Mouse (Mus musculus) hindbrain, embryonic 13.5 days (tissue): ENCODE data around the gene Cd164l2. TPM values are rescaled to one million over a fixed set of nuclear protein-coding genes. Genes with fewer than 3 reads are reported as not detected.
A peak's percentile ranks its signal among the peaks of the same experiment; 100 is the strongest.

Source experiments
- ATAC-seq: fragments of 200-750 bp; cut with Nextera tagmentation; 2 replicates; pipeline ENCODE4 v1.8.0; 2017; ENCODE audit warnings: moderate TSS enrichment; ENCODE audit not compliant: low FRiP score
- H3K27ac ChIP-seq: fragments of 300-500 bp; sonication (generic); 2 replicates; pipeline ENCODE4 v1.5.1; 2015; ENCODE audit warnings: inconsistent platforms, mild to moderate bottlenecking, moderate library complexity
- H3K27me3 ChIP-seq: fragments of 300-500 bp; sonication (generic); 2 replicates; pipeline ENCODE4 v1.6.1; 2015; ENCODE audit warnings: mild to moderate bottlenecking, inconsistent platforms
- H3K36me3 ChIP-seq: fragments of 300-500 bp; sonication (generic); 2 replicates; pipeline ENCODE4 v1.6.1; 2015; ENCODE audit warnings: mild to moderate bottlenecking, inconsistent platforms
- H3K4me1 ChIP-seq: fragments of 300-500 bp; sonication (generic); replicated peaks from 2 replicates; pipeline ENCODE4 v1.6.1; 2015; ENCODE audit warnings: inconsistent platforms
- H3K4me2 ChIP-seq: fragments of 300-500 bp; sonication (generic); 2 replicates; pipeline ENCODE4 v1.6.1; 2015; ENCODE audit warnings: inconsistent platforms, mild to moderate bottlenecking, moderate library complexity
- H3K4me3 ChIP-seq: fragments of 300-500 bp; sonication (generic); 2 replicates; pipeline ENCODE4 v1.5.1; 2015; ENCODE audit warnings: mild to moderate bottlenecking, inconsistent platforms
- H3K9ac ChIP-seq: fragments of 300-500 bp; sonication (generic); 2 replicates; pipeline ENCODE4 v1.6.1; 2015; ENCODE audit warnings: mild to moderate bottlenecking, inconsistent platforms
- H3K9me3 ChIP-seq: fragments of 300-500 bp; sonication (generic); 2 replicates; pipeline ENCODE4 v1.6.1; 2016; ENCODE audit warnings: inconsistent platforms
- WGBS: fragments of 180-500 bp; shearing (Covaris S2); methylation state at CpG from one replicate; pipeline ENCODE4 v1.1.7; 2015; 5-methylcytosine and 5-hydroxymethylcytosine counted together
- polyA plus RNA-seq: library from polyadenylated mRNA; unstranded; fragments of >200 nt; fragmentation: Nextera tagmentation; extraction: Ambion mirVana; gene quantifications from 2 replicates; pipeline ENCODE4 v1.2.1, GENCODE M21; 2015

Cd164l2 gene
- polyA plus RNA-seq, 1 experiment from 2014 or later: 0.78 TPM

DNA sequence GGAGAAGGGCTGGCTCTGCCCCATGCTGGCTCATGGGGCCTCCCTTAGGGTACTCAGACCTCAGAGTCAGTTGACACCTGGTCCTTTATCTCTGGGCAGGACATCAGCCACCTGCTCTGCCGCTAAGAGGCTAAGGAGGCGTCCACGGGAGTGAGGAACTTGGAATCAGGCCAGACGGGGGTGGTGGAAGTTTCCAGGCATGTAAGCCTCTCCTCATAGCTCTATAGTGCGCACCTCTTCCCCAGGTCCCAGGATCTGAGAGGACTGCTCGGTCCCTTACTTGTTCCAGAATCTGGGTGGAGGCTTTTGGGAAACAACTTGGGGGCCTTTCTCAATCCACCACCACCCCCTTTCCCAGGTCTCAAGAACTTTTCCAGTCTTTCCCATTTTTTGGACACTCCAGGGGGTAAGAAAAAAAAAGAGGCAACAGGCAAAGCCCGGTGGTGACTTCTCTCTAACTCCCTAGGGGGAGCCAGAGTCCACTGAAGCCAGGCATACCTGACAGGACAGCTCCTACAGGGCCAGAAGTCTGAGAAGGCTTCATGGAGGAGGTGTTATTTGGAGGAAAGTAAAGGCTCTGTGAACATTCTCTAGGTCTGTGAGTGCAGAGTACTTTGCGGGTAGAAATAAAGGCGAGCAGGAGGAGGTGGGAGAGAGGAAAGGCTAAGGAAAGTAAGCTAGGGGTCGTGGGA lies 21.5 kb downstream of the Cd164l2 start:
- Histone ChIP-seq H3K27ac (no peak overlapping the region), H3K4me3 (no peak overlapping the region), H3K4me1 (0 out of 2 replicates have a peak, but pooled peaks cover 4% of the 10 kb centered on the region), H3K36me3 (no peaks in the 10 kb centered on the region), H3K9ac (no peak overlapping the region), H3K9me3 (no peaks in the 10 kb centered on the region), H3K4me2 (no peak overlapping the region), H3K27me3 (peaks cover 26% of the 10 kb centered on the region; the same call in 1 of the 2 replicates)
- no peak for ATAC-seq
- 49% methylated on average over 10 of the region's 10 CpGs for WGBS

DNA sequence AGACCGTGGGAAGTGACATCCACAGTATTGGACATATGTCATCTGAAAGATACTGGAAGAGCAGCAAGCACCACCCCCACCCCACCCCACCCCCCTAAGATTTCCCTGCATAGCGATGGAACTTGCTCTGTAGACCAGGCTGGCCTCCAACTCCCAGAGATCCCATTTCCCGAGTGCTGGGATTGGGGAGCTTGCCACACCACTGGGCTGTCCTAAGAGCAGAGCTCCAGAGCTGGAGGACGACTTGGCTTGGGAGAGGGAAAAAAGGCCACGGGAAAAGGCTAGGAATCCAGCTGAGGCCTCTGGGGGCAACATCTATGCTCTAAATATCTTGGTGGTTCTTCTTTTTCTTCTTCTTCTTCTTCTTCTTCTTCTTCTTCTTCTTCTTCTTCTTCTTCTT lies 22.8 kb downstream of the Cd164l2 start:
- H3K27ac ChIP-seq: no peak overlapping the region
- ATAC-seq: no peak
- H3K4me3 ChIP-seq: no peak overlapping the region
- peaks cover 38% of the 10 kb centered on the region for H3K27me3 ChIP-seq
- 0 out of 2 replicates have a peak, but pooled peaks cover 3% of the 10 kb centered on the region for H3K4me1 ChIP-seq
- no peak overlapping the region for H3K9ac ChIP-seq
- no peak overlapping the region for H3K4me2 ChIP-seq
- H3K36me3 ChIP-seq: no peaks in the 10 kb centered on the region
- H3K9me3 ChIP-seq: no peaks in the 10 kb centered on the region
- 66% methylated on average over 5 of the region's 5 CpGs for WGBS

DNA sequence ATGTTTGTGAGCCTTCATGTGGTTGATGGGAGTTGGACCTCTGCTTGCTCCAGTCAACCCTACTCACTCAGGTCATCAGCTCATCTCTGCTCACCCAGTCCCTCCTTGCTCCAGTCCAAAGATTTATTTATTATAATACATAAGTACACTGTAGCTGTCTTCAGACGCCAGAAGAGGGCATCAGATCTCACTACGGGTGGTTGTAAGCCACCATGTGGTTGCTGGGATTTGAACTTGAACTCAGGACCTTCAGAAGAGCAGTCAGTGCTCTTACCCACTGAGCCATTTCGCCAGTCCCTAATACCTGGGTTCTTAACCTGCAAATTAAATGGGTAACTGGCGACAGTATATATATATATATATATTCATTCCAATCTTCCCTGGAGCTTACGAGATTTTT lies 23.5 kb downstream of the Cd164l2 start:
- H3K4me1 ChIP-seq: peaks cover under 1% of the 10 kb centered on the region; the same call in 1 of the 2 replicates
- no peaks in the 10 kb centered on the region for H3K36me3 ChIP-seq
- 81% methylated on average over 5 of the region's 5 CpGs for WGBS
- no peaks in the 10 kb centered on the region for H3K9me3 ChIP-seq
- no peak overlapping the region for H3K9ac ChIP-seq
- peaks cover 44% of the 10 kb centered on the region for H3K27me3 ChIP-seq
- no peak for ATAC-seq
- H3K27ac ChIP-seq: no peak overlapping the region
- no peak overlapping the region for H3K4me2 ChIP-seq
- no peak overlapping the region for H3K4me3 ChIP-seq

DNA sequence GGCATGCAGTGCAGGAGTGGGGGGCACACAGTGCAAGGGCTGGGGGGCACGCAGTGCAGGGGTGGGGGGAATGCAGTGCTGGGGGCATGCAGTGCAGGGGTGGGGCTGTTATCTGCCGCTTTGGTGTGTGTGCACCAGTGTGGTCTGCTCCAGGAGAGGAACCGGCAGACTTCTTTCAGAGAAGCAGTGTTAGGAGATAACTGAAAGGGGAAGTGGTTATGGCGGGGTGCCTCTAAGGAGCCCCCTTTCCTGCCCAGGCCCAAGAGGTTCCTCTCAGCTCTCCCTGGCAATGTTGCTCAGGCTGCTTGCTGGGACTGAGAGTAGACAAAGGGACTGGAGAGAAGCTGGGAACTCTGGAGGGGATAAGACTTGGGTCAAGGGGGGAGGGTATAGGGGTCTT lies 26.0 kb downstream of the Cd164l2 start:
- H3K9me3 ChIP-seq: no peaks in the 10 kb centered on the region
- H3K27ac ChIP-seq: no peak overlapping the region
- no peak overlapping the region for H3K9ac ChIP-seq
- no peaks in the 10 kb centered on the region for H3K36me3 ChIP-seq
- no peak overlapping the region for H3K4me3 ChIP-seq
- H3K4me1 ChIP-seq: peaks cover 17% of the 10 kb centered on the region
- H3K4me2 ChIP-seq: no peak overlapping the region
- 88% methylated on average over 4 of the region's 4 CpGs for WGBS
- no peak for ATAC-seq
- H3K27me3 ChIP-seq: peaks cover 59% of the 10 kb centered on the region

DNA sequence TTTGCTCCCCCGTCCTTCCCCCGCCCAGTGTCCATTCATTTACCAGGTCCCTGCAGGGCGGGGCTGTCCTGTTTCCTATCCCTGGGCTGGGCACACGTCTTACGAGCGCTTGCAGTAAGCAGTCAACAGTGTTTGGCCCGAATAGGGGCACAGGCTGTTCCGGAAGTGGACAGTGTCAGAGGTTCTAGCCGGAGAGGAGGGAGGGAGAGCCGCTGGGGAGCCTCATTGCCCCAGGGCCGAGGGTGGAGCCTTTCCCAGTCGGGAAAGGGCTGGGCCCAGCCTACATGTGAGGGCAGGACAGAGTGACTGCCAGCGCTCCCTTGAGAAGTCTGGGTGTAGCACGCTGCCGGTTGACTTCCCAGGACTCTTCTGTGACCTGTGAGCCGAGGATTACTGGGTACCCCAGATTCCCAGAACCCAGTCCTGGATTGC lies 28.6 kb downstream of the Cd164l2 start, which contains the start of gene Map3k6:
TSS of gene Map3k6 (plus strand) at position 329 of the 432 bp plus-strand sequence.
- Histone ChIP-seq H3K9me3 (no peaks in the 10 kb centered on the region), H3K4me1 (peaks cover 20% of the 10 kb centered on the region), H3K27me3 (peaks cover 75% of the 10 kb centered on the region), H3K4me2 (peak within 1 kb of the TSS; percentile 68), H3K9ac (peak within 1 kb of the TSS; percentile 72), H3K27ac (no peak within 1 kb of the TSS), H3K4me3 (peak within 1 kb of the TSS; percentile 49), H3K36me3 (no peaks in the 10 kb centered on the region)
- 3% methylated on average over 16 of the region's 16 CpGs for WGBS
- ATAC-seq: no peak; the same call in 1 of the 2 replicates

DNA sequence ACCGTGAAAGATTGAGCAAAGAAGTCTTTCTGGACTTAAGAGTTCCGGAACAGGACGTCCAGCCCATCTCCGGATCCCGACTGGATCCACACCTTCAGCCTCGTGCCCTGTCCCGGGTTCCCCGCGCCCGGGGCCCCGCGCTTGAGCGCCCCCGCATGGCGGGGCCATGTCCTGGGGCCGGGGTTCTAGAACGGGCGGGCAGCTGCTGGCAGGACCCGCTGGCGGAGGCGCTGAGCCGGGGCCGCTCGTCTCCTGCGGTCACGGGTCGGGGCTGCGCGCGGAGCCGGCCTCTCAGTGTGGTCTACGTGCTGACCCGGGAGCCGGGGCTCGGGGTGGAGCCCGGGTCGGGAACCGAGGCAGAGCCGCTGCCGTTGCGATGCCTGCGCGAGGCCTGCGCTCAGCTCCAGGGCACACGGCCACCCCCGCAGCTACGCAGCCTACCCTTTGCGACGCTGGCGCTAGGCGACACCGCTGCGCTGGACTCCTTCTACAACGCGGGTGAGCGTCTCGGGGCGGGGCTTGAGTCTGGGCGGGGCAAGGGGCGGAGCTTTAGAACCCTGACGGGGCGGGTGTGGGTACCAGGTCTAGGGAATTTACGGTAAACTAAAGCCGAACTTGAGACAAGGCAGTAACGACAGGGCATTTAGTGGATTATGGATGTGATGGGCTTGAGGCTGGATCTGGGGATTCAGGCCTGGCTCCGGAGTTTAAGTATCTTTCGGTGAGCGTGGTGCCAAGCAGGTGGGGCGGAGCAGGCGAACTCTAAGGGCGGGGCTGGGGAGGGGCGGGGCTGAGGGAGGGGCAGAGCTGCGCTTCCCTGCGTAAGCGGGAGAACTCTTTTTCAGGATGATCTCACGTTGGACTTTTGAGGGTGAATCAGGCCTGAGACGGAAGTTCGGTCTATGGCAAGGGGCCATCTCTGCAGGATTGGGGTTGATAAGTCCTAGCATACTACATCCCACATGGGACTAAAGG lies 29.3 kb downstream of the Cd164l2 start:
- peak overlapping the region; percentile 49 for H3K4me3 ChIP-seq
- peak overlapping the region; percentile 72 for H3K9ac ChIP-seq
- H3K4me1 ChIP-seq: peaks cover 20% of the 10 kb centered on the region
- H3K36me3 ChIP-seq: no peaks in the 10 kb centered on the region
- ATAC-seq: peak; percentile 91
- H3K9me3 ChIP-seq: no peaks in the 10 kb centered on the region
- under 1% methylated on average over 78 of the region's 78 CpGs for WGBS
- no peak overlapping the region for H3K27ac ChIP-seq
- peak overlapping the region; percentile 68 for H3K4me2 ChIP-seq
- H3K27me3 ChIP-seq: peaks cover 78% of the 10 kb centered on the region

DNA sequence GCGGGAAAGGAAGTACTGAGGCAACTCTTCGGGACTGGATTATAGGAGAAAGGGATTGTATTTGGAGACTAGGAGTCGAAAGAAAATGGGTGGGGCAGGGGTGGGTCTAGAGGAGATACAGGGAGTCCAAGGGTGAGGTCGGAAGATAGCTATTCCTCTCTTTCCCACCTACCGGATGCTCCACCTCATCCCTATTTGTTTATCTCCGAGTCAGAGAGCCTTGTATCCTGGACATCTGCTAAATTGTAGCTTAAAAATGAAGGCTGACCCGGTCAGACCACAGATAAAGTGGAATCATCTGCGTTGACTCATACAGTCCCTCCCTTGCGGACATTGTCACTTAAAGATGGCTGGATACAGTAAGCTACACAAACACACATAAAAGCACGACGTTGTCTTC lies 30.0 kb downstream of the Cd164l2 start:
- WGBS: 37% methylated on average over 11 of the region's 11 CpGs
- no peak overlapping the region for H3K9ac ChIP-seq
- H3K4me2 ChIP-seq: peak overlapping the region; percentile 68
- H3K36me3 ChIP-seq: no peaks in the 10 kb centered on the region
- peaks cover 20% of the 10 kb centered on the region for H3K4me1 ChIP-seq
- no peaks in the 10 kb centered on the region for H3K9me3 ChIP-seq
- no peak overlapping the region for H3K27ac ChIP-seq
- no peak for ATAC-seq
- H3K27me3 ChIP-seq: peaks cover 83% of the 10 kb centered on the region
- peak overlapping the region; percentile 49 for H3K4me3 ChIP-seq

DNA sequence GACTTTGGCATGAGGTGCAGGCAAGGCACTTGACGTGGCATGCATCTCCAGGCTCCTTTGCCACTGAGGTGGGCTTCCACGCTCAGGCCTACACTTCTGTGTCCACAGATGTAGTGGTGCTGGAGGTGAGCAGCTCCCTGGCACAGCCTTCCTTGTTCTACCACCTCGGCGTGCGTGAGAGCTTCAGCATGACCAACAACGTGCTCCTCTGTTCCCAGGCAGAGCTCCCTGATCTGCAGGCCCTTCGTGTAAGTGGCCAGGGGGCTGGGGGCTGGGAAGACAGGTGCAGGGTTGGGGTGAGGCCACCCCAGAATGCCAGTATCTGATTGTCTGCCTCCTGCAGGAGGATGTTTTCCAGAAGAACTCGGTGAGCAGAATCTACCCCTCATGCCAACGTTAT lies 30.8 kb downstream of the Cd164l2 start:
- Histone ChIP-seq H3K27ac (no peak overlapping the region), H3K4me1 (peaks cover 20% of the 10 kb centered on the region), H3K4me2 (no peak overlapping the region), H3K4me3 (no peak overlapping the region), H3K9me3 (no peaks in the 10 kb centered on the region), H3K36me3 (no peaks in the 10 kb centered on the region), H3K27me3 (peaks cover 91% of the 10 kb centered on the region), H3K9ac (no peak overlapping the region)
- 47% methylated on average over 9 of the region's 9 CpGs for WGBS
- ATAC-seq: no peak

DNA sequence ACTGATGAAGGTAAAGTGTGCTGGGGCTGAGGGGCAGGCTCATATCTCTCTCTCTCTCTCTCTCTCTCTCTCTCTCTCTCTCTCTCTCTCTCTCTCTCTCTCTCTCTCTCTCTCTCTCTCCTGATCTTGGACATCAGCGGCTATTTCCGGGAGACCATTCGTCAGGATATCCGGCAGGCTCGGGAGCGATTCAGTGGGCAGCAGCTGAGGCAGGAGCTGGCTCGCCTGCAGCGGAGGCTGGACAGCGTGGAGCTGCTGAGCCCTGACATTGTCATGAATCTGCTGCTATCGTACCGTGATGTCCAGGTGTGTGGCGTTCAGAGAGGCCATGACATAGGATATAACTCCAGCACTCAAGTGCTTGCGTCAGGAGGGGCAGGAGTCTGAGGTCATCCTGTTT lies 31.6 kb downstream of the Cd164l2 start:
- Histone ChIP-seq H3K4me1 (peaks cover 20% of the 10 kb centered on the region), H3K9me3 (no peaks in the 10 kb centered on the region), H3K27me3 (peaks cover 99% of the 10 kb centered on the region), H3K4me3 (no peak overlapping the region), H3K9ac (no peak overlapping the region), H3K27ac (no peak overlapping the region), H3K36me3 (no peaks in the 10 kb centered on the region), H3K4me2 (no peak overlapping the region)
- ATAC-seq: no peak
- 53% methylated on average over 13 of the region's 13 CpGs for WGBS

DNA sequence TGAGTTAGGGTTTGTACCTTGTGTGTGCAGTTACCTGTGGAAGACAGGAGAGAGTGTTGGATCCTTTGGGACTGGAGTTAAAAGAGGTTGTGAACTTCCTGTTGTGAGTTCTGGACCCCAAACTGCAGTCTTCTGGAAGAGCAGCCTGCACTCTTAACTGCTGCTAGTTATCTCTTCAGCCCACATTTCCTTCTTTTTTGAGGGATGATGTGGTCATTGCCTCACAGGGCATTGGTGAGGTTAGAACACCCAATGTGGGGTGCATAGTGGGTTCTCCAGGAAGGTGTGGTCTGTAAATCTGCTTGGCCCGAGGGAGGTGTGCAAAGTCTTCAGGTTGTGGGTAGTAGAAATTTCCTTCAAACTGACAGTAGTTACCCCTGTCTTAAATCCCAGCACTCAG lies 32.4 kb downstream of the Cd164l2 start:
- ATAC-seq: no peak
- Histone ChIP-seq H3K4me1 (peaks cover 20% of the 10 kb centered on the region), H3K27ac (no peak overlapping the region), H3K36me3 (no peaks in the 10 kb centered on the region), H3K9me3 (no peaks in the 10 kb centered on the region), H3K4me3 (no peak overlapping the region), H3K9ac (no peak overlapping the region), H3K27me3 (peaks cover 99% of the 10 kb centered on the region), H3K4me2 (no peak overlapping the region)
- 92% methylated on average over 1 of the region's 1 CpGs for WGBS

DNA sequence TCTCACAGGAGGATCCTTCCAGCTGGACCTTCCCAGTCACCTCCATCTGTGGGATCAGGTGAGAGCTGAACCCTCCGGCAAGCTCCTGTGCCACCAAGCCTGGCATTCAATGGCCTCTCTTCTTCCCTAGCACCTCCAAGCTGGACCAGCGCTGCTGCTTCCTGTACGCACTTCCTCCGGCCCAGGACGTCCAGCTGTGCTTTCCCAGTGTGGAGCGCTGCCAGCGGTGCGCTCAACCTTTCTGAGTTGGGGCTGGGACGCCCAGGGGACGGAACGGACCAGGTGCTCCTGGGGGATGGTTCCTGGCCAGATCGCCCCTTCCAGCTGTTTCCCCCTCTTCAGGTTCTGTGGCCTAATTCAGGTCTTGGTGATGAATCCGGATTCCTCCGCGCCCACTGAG lies 35.1 kb downstream of the Cd164l2 start:
- 30% methylated on average over 15 of the region's 15 CpGs for WGBS
- Histone ChIP-seq H3K27ac (no peak overlapping the region), H3K27me3 (peaks cover 99% of the 10 kb centered on the region), H3K9me3 (no peaks in the 10 kb centered on the region), H3K36me3 (no peaks in the 10 kb centered on the region), H3K4me2 (no peak overlapping the region), H3K4me3 (no peak overlapping the region), H3K4me1 (peaks cover 19% of the 10 kb centered on the region), H3K9ac (no peak overlapping the region)
- ATAC-seq: no peak

DNA sequence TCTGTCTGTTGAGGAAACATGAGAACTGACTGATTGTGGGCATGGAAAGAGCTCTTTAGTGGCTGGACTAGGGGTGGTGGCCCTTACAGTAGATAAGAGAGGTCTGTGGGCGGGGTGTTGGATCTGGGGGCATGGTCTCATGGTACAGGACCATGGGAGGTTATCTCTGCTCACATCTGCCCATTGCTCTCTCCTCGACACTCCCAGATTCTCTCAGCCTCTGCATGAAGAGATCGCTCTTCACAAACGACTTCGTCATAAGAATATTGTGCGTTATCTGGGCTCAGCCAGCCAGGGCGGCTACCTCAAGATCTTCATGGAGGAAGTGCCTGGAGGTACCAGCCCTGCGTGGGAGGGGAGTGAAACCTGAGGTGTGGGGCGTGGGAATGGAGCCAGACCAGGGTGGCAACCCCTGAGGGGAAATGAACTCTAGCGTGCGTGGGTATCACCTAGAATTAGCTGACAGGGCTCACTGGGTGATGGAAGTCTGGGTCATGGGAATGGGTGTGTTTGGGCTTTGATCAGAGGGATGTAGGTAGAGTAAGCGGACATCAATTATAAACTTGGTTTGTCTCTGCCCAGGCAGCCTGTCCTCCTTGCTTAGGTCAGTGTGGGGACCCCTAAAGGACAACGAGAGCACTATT lies 36.0 kb downstream of the Cd164l2 start:
- Histone ChIP-seq H3K4me1 (peaks cover 16% of the 10 kb centered on the region), H3K9me3 (no peaks in the 10 kb centered on the region), H3K27ac (no peak overlapping the region), H3K36me3 (no peaks in the 10 kb centered on the region), H3K4me2 (no peak overlapping the region), H3K27me3 (peaks cover 99% of the 10 kb centered on the region), H3K4me3 (no peak overlapping the region), H3K9ac (no peak overlapping the region)
- ATAC-seq: no peak
- WGBS: 81% methylated on average over 13 of the region's 13 CpGs
